Mouse (Mus musculus) embryonic fibroblast, embryonic 13.5 days (primary cell): ENCODE measurements around the gene 1700001K19Rik. TPM values are rescaled to one million over a fixed set of nuclear protein-coding genes. Genes with fewer than 3 reads are reported as not detected.
"Not testable (repeated sequence)": the region's sequence is repeated elsewhere in the genome, so short reads cannot be mapped to it uniquely, and the experiment has no call there.

Experiments
- H3K27ac ChIP-seq: 2 replicates; pipeline ENCODE4 v1.5.1; 2012; ENCODE audit warnings: low read length, control low read depth, inconsistent platforms; ENCODE audit not compliant: insufficient read depth
- H3K4me1 ChIP-seq: 2 replicates; pipeline ENCODE4 v1.6.1; 2011; ENCODE audit warnings: low read length; ENCODE audit not compliant: control insufficient read depth, insufficient read depth
- H3K4me3 ChIP-seq: 2 replicates; pipeline ENCODE4 v1.5.1; 2011; ENCODE audit warnings: mild to moderate bottlenecking, control low read depth, low read length; ENCODE audit not compliant: insufficient read depth
- CTCF ChIP-seq: IDR thresholded peaks from 2 replicates; pipeline ENCODE4 v1.5.1; 2011; ENCODE audit warnings: mild to moderate bottlenecking, control low read depth, low read length, moderate library complexity, borderline replicate concordance; ENCODE audit not compliant: insufficient read depth
- POLR2A ChIP-seq: IDR thresholded peaks from 2 replicates; pipeline ENCODE4 v1.6.1; 2011; ENCODE audit warnings: low read depth, mild to moderate bottlenecking, control low read depth, low read length, moderate library complexity
- polyA plus RNA-seq: library from polyadenylated mRNA; stranded (reverse); fragments of >200 nt; gene quantifications from 2 replicates; pipeline ENCODE4 v1.2.4, GENCODE M21; 2011; ENCODE audit warnings: low read depth; ENCODE audit not compliant: missing spikeins, insufficient read length

1700001K19Rik gene
- polyA plus RNA-seq, 1 experiment: not detected

DNA sequence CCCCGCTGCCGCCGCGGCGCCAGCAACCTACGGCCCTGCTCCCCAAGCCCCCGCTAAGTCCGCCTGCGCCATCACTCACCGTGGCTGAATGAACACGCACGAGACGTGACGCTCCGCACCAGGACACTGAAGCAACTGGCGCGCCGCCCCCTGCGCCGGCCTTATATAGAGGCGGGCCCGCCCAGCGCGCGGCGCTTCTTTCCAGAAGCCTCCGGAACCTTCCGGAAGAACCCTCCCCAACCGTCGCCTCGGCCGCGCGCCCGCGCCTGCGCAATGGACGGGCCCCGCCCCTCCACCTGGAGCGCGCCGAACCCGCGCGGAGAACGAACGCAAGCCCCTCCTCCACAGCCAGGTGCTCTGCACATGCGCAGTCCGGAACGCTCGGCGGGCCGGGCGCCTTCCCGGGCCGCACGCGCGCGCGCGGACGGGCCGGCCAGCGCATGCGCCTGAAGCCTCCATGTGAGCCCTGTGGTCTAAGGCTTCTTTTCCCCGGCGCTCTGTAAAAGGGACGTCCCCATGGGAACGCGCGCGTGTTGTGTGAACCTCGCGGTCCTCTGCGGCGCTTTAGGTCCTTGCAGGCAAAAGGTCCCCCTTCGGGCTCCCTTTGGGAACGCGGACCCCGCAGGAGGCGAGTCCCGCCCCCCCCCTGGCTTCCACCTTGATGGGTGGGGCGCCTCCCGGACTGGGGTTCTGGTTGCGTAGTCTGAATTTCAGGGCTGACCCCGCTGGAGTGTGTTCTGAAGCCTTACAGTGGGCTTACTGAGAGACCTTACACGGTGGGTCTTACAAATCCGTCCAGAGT is 14.0 kb upstream of the 1700001K19Rik start:
- no peak for TF ChIP-seq CTCF
- peak; percentile 99 for TF ChIP-seq POLR2A

DNA sequence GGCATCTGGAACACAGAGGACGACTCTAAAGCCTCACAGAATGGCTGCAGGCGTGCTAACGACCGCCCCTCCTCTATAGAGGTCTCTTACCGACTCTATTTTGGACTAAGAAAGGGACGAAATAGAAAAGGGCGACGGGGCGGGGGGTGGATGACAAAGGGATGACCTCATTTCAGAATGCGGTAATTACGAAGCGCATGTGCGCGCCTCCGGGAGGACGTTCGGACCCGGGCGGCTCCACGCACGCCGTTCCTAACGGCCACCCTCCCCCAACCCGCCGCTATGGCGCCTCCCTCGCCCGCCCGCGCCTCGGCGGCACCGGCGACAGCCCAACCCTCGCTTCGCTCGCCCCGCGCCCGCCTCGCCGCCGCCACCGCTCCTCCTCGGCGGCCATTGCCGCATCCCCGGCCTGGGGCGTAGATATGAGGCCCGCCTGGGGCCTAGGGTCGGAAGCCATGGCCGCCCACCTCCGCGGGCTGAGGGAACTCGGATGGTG is 13.3 kb upstream of the 1700001K19Rik start:
- TF ChIP-seq POLR2A (no peak), CTCF (no peak)
- Histone ChIP-seq H3K27ac (peak overlapping the region; percentile 54), H3K4me1 (peaks cover 3% of the 10 kb centered on the region), H3K4me3 (peak overlapping the region; percentile 71)

More for the DNA sequence above, 14.0 kb upstream of the 1700001K19Rik start:
- H3K4me3 ChIP-seq: peak overlapping the region; percentile 71
- peaks cover 3% of the 10 kb centered on the region for H3K4me1 ChIP-seq
- peak overlapping the region; percentile 54 for H3K27ac ChIP-seq

GRCm38 (mm10) chr12:110693378-110693777 is 11.0 kb upstream of the 1700001K19Rik start:
- not testable (repeated sequence) for H3K4me1 ChIP-seq, H3K27ac ChIP-seq
- H3K4me3 ChIP-seq: peak overlapping the region; percentile 15; the same call in 1 of the 2 replicates

GRCm38 (mm10) chr12:110689919-110690643 is 7.7 kb upstream of the 1700001K19Rik start:
- H3K4me3 ChIP-seq: no peak overlapping the region
- TF ChIP-seq CTCF (no peak), POLR2A (no peak)
- peaks cover 6% of the 10 kb centered on the region for H3K4me1 ChIP-seq
- no peak overlapping the region for H3K27ac ChIP-seq

GRCm38 (mm10) chr12:110688921-110689320 is 6.5 kb upstream of the 1700001K19Rik start:
- peak overlapping the region; percentile 86; the same call in 1 of the 2 replicates for H3K27ac ChIP-seq
- not testable (repeated sequence) for H3K4me1 ChIP-seq, H3K4me3 ChIP-seq

DNA sequence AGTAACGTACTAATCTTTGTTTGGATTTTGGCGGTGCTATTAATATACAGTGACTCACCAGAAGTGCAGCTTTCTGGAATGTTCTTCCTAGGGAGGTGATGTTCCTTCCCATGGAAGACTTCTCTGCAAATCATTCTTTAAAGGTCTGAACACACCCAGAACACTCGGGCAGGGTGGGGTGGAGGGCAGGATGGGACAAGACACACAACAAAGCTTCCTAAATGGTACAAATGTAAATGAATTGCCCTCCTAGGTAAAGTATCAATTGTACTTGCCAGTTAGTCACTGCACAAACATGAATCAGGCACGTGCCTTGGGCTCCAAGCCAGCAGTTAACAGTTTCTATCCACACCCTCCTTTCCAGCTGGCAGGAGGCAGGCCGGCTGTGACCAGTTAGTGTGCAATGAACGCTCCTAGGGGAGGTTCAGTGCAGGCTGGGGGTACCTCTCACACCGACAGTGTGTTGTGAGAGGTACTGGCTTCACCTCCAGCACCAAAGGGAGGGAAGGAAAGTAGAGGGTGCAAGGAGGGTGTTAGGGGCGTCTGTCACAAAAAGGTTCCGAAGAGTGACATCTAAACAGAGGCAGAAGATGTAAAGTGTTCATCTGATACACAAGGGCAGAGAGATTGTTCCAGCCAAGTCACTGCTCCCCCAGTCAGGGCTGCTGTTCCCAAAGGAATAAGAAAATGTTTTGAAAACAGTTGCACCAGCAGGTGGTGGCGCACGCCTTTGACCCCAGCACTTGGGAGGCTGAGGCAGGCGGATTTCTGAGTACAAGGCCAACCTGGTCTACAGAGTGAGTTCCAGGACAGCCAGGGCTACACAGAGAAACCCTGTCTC is 5.7 kb upstream of the 1700001K19Rik start:
- H3K27ac ChIP-seq: peak overlapping the region; percentile 86
- TF ChIP-seq CTCF (no peak), POLR2A (no peak; the same call in 1 of the 2 replicates)
- no peak overlapping the region for H3K4me3 ChIP-seq
- 0 out of 2 replicates have a peak, but pooled peaks cover 3% of the 10 kb centered on the region for H3K4me1 ChIP-seq

DNA sequence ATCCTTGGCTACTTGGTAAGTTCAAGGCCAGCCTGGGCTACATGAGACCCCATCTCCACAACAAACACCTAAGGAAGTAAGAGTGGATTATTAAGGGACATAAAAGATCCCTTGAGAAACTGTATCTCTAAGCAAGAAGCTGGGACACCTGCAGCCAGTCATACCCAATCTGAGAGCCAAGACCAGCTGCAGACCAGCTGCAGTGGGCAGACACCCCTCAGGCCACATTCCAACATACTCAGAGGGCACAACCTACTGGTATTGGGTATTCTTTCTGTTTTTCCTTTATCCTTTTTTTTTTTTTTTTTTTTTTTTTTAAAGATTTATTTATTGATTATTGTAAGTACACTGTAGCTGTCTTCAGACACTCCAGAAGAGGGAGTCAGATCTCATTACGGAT is 1.2 kb upstream of the 1700001K19Rik start:
- Histone ChIP-seq H3K4me1 (0 out of 2 replicates have a peak, but pooled peaks cover 2% of the 10 kb centered on the region), H3K27ac (no peak overlapping the region), H3K4me3 (no peak overlapping the region)
- TF ChIP-seq POLR2A (no peak), CTCF (no peak)

- TF ChIP-seq CTCF: no peak
- TF ChIP-seq POLR2A: no peak
- Histone ChIP-seq H3K4me1 (no peaks in the 10 kb centered on the region), H3K4me3 (no peak overlapping the region), H3K27ac (no peak overlapping the region)
These were observed 541 bp downstream of the 1700001K19Rik start for GRCm38 (mm10) chr12:110681878-110682277.

GRCm38 (mm10) chr12:110681191-110681590 is 1.2 kb downstream of the 1700001K19Rik start:
- Histone ChIP-seq H3K4me1 (no peaks in the 10 kb centered on the region), H3K4me3 (no peak overlapping the region), H3K27ac (no peak overlapping the region)
- no peak for TF ChIP-seq CTCF
- TF ChIP-seq POLR2A: no peak
